Mouse (Mus musculus) frontal cortex, adult 2 months (tissue): Measurements from ENCODE around the gene Hspb9. TPM values are rescaled to one million over a fixed set of nuclear protein-coding genes. Genes with fewer than 3 reads are reported as not detected.

Experiments
- DNase-seq, 2 experiments: peaks; one replicate each; pipeline ENCODE4 v3.0.0; 2022; ENCODE audit warnings: low spot score in 1 of 2; ENCODE audit errors: extremely low spot score in 1 of 2
- polyA plus RNA-seq: library from polyadenylated mRNA; depleted of rRNA; stranded (reverse); fragments of >200 nt; gene quantifications from 2 replicates; pipeline ENCODE4 v1.2.3, GENCODE M21; 2012; rRNA removed

The Hspb9 gene
- polyA plus RNA-seq = not detected in 2 replicates

GRCm38 (mm10) chr11:100713735-100714533 lies at the start of gene Hspb9:
TSS of gene Hspb9 (plus strand) at chr11:100713850.
- DNase-seq = peak in 1 of 2 experiments; percentile 70

- DNase-seq = no peak
Observed at GRCm38 (mm10) chr11:100671049-100671448, 42.6 kb upstream of the Hspb9 start.

GRCm38 (mm10) chr11:100671956-100672355 lies 41.7 kb upstream of the Hspb9 start:
- no peak for DNase-seq

- DNase-seq = no peak
Observed at GRCm38 (mm10) chr11:100673169-100673568, 40.5 kb upstream of the Hspb9 start.

GRCm38 (mm10) chr11:100677810-100678209 lies 35.8 kb upstream of the Hspb9 start:
- DNase-seq = peak in 1 of 2 experiments; percentile 53

- no peak for DNase-seq
Observed at GRCm38 (mm10) chr11:100681826-100682225, 31.8 kb upstream of the Hspb9 start.

GRCm38 (mm10) chr11:100682526-100682925 lies 31.1 kb upstream of the Hspb9 start:
- DNase-seq = no peak

GRCm38 (mm10) chr11:100684084-100684483 lies 29.6 kb upstream of the Hspb9 start:
- DNase-seq = no peak

DNA sequence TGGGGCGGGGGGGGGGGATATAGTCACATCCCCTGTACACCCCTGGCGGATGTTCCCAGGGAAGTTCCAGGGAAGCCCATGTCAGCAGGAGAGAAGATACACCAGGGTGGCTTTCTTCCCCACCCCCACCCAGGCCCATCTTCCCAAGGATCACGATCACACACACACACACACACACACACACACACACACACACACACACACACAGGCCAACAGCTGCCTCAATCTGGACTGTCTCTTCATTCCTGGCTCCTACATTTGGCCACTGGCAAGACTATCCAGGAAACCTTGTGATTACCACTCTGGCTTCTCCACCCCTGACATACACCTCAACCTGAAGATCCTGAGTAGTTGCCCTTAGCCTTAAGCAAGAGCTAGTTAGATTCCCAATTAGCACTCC lies 28.3 kb upstream of the Hspb9 start:
- no peak for DNase-seq

GRCm38 (mm10) chr11:100687265-100687664 lies 26.4 kb upstream of the Hspb9 start:
- DNase-seq = no peak

GRCm38 (mm10) chr11:100688443-100688842 lies 25.2 kb upstream of the Hspb9 start:
- no peak for DNase-seq

DNA sequence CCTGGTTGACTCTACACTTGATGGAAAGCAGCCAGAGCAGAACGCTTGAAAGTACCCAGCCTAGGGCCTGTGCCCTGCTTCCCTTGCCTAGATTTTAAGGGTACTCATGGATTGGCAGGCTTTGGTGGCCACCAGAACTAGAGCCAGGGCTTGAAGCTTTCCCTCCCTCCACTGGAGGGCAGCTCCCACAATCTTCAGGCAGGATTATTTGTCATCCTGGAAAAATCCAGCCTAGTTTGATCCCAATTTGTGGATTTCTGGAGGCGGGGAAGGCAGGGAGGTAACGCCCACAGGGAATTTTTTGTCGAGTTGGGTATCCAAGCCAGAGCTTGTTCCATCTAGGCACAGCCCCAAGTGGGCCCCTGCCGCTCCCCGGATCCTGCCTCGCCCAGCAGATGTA lies 23.3 kb upstream of the Hspb9 start:
- no peak for DNase-seq

- DNase-seq = no peak
Observed at GRCm38 (mm10) chr11:100692164-100692616, 21.5 kb upstream of the Hspb9 start, which contains the start of gene Zfp385c. TSS of gene Zfp385c (minus strand) at chr11:100692455.

DNA sequence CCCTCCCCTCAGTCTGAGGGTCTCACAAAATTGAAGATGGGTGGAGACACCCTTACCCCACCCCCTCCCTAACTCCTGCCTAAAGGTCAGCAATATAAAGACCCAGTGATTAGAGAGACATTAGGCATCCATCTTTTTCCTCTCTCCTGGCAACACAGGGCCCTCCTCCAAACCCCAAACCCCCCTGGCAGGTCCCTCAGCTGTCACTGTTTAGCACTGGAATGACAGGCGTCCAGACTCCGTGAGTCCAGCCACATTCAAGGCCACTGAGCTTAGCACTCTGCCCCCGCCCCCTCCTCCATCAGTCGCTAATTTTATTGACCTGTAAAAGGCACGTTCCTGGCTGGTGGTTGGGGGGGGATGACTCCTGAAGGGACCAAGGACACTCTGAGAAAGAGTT lies 20.5 kb upstream of the Hspb9 start:
- DNase-seq = no peak

DNA sequence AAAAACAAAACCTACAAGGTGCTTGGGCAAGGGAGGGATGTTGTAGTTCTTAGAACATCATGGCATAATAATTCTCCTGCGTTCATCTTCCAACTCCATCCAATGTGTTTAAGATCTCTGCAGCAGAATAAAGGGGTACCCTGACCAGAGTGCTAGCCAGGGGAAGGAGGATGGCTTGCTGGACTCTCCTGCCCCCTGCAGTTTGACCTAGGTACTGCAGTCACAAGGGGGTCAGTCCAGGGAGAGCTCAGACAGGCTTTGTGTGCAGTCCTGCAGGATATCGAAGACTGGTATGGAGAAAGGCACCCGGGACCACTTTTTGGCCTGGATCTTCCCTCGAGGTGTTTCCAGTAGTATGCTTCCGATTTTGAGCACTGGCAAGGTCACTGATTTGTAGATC lies 18.7 kb upstream of the Hspb9 start:
- DNase-seq = peak in 1 of 2 experiments; percentile 90

GRCm38 (mm10) chr11:100697921-100698320 lies 15.7 kb upstream of the Hspb9 start:
- DNase-seq = no peak

DNA sequence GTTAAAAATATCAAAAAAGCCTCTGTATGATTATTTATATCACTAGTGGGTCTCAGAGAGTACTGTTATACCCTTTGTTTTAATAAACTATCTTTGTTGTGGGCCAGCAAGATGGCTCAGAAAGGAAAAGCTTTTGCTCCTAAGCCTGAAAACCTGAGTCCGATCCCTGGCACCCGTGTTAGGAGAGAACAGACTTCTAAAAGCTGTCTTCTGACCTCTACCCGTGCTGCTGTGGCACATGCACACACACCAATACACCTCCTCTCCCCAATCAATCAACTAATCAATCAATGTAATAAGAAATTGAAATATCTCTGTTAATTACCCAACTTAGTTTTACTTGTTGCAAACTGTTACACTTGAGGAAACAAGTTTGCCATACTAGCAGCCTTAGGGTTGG lies 12.9 kb upstream of the Hspb9 start:
- DNase-seq = no peak

DNA sequence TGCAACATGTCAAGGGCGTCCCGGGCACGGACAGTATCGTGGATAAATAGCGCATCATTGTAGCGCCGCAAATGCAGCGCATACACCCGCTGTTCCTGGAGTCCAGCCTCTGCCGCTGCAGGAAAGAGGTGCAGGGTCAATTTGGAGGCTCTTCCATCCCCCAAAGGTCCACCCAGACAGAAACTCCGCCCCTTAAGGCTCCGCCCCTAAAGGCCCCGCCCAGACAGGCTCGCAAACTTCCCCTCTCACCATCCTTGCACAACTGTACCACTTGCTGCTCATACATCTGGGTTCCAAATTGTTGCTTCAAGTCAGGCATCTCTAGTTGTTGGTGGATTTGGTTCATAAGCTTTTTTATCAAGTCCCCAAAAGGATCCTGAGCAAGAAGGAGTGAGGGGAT lies 12.3 kb upstream of the Hspb9 start:
- DNase-seq = no peak

- DNase-seq = peak in 1 of 2 experiments; percentile 86
Observed at GRCm38 (mm10) chr11:100702081-100702851, 11.4 kb upstream of the Hspb9 start.

DNA sequence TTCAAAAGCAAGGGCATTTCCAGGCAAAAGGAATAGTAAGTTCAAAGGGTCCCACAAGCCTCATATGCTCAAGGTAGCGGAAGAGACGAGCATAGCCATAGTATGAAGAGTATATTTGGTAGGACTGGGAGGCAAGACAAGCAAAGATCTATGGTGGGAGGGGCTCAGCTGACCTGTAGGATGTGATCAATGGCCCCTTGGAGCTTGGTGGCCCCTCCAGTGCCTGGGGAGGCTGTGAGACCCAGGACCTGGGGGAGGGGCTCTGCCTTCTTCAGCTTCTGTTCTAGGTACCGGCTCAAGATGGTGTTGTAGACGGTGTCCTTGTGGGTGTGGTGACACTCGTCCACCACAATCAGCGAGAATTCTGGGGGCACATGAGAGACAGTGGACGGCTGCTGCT lies 10.7 kb upstream of the Hspb9 start:
- no peak for DNase-seq

- DNase-seq = no peak
Observed at GRCm38 (mm10) chr11:100703366-100703765, 10.3 kb upstream of the Hspb9 start.
